Mouse (Mus musculus) C2C12 (cell line): Measurements from ENCODE around the gene Cyp20a1.

Experiments used
- CEBPB ChIP-seq: IDR thresholded peaks from one replicate; pipeline ENCODE4 v1.6.1; 2011; ENCODE audit warnings: low read depth, mild to moderate bottlenecking, control low read depth, moderate library complexity
- CTCF ChIP-seq: IDR thresholded peaks from one replicate; pipeline ENCODE4 v1.5.1; 2011; ENCODE audit not compliant: control insufficient read depth, insufficient read depth, insufficient read length
- FOSL1 ChIP-seq: IDR thresholded peaks from one replicate; pipeline ENCODE4 v1.8.0; 2011; ENCODE audit warnings: mild to moderate bottlenecking, low read length; ENCODE audit not compliant: poor library complexity, insufficient read depth, severe bottlenecking
- MAX ChIP-seq: IDR thresholded peaks from one replicate; pipeline ENCODE4 v1.6.1; 2011; ENCODE audit warnings: mild to moderate bottlenecking, control low read depth

- no peak for TF ChIP-seq CTCF
- no peak for TF ChIP-seq CEBPB
- TF ChIP-seq MAX, result peak; percentile 81
- TF ChIP-seq FOSL1, result no peak
Observed at GRCm38 (mm10) chr1:60342808-60343629, at the start of gene Cyp20a1.
